Mouse (Mus musculus) olfactory bulb, adult 2 months (tissue): ENCODE results near the gene Nlrc4.

Experiments used
- CTCF ChIP-seq: fragments of 200-500 bp; IDR thresholded peaks from 2 replicates; pipeline ENCODE4 v1.5.1; 2012; ENCODE audit warnings: low read depth, mild to moderate bottlenecking, low read length, moderate library complexity; ENCODE audit not compliant: insufficient read depth
- POLR2A ChIP-seq: fragments of 200-500 bp; IDR thresholded peaks from 2 replicates; pipeline ENCODE4 v1.6.1; 2012; ENCODE audit warnings: mild to moderate bottlenecking, low read depth, low read length, moderate library complexity; ENCODE audit not compliant: insufficient read depth

DNA sequence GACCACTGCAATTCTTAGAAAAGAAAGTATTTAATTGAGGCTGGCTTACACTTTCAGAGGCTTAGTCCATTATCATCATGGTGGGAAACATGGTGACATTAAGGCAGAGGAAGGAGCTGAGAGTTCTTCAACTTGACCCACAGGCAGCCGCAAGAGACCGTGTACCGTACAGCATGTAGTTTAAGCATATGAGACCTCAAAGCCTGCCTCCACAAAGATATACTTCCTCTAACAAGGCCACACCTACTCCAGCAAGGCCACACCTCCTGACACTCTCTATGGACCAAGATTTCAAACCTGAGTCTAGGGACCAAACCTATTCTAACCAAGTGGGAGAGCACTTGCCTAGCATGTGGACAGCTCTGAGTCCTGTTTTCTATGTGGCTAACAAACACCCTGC, 49.7 kb upstream of the Nlrc4 start:
- TF ChIP-seq CTCF: no peak
- no peak for TF ChIP-seq POLR2A
